Mouse (Mus musculus) duodenum, adult 2 months (tissue): ENCODE results near the gene Prrg4. TPM values are rescaled to one million over a fixed set of nuclear protein-coding genes. Genes with fewer than 3 reads are reported as not detected.

ENCODE experiments used
- polyA plus RNA-seq: library from polyadenylated mRNA; depleted of rRNA; stranded (reverse); fragments of >200 nt; gene quantifications from 2 replicates; pipeline ENCODE4 v1.2.3, GENCODE M21; 2012; ENCODE audit warnings: low replicate concordance; rRNA removed

The Prrg4 gene
- polyA plus RNA-seq, result 0.14 and 0.18 TPM in 2 replicates

DNA sequence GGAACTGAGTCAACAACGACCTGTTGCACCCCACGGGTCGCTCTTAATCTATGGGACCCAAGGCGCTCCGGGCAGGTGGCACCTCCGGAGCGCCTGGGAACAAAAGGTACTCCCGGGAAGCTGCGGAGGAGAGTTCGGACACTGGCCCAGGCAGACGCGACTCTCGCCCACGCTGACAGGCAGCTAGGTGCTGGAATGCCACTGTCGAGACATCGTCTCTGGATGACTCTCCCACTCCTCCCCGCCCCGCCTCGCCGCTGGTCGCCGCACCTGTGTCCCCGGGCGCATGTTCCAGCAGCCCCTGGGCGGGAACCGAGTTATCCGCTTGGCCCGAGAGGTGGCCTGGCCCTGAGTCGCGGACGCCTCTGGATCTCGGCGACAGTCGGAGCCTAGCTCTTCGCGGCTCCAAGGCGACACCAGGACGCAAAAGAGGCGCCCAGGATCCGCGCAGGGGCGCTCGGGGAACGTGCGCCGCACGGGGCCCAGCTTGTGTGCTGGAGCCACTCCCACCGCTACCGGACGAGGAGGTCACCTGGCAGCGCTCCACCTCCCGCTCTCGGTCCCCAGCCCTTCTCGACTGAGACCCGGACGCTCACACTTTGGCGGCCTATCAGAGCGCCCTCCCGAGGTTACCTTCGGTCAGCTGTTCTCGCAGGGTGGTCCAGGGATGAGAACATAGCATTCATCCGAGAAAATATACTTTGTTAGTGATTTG lies at the start of gene Prrg4:
Gene Prrg4, minus strand, starts transcription at position 601 of the 715 bp plus-strand sequence.

DNA sequence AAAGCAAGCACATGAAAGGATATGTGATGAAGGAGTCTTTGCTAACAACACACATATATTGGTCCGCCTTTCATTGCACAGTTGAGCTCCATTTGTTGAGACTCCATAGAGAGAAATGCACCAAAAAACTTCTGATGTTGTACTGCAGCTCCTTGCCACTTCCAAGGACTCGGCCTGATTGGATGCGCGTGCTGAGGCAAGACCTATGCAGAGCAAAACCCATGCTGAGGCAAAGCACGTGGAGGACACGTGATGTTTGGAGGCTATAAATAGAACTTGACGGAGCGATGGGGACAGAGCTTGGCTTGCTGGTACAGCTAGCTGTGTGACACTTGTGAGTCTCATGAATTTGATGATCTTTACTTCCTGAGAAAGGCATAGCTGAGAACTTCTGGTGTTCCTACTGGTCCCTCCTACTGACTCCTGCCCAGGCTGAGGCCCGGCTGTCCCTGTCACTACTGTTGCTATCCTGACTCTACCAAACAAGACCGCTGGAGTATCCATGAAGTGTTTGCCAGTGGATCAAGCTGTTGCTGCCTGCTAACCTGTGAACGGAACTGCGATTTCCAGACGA lies 17.7 kb upstream of the Prrg4 start, which contains the start of gene Ccdc73:
Gene Ccdc73, plus strand, starts transcription at position 524 of the 574 bp plus-strand sequence.

DNA sequence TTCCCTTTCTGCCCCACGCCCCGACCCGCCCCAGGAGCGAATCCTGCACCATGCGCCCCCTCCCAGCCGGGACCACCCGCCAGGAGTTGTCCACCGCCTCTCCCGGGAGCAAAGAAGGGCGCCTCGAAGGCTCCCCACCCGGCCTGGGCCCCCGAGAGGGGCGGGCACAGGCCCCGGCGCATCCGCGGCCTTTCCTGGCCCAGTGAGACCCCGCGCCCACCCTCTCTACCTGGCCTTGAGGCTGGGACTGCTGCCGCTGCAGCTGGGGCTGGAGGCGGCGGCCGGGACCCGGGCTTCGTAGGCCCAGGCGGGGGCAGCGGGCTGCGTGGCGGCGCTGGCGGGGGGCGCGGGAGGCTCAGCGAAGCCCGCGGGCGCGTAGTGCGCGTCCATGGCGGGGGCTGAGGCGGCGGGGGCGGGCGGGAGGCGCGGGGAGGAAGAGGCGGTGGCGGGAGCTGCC lies 33.3 kb downstream of the Prrg4 start, which contains the start of gene Qser1:
Gene Qser1, minus strand, starts transcription at position 390 of the 457 bp plus-strand sequence.

Other genes starting within 250 kb of the Prrg4 start
- gene Tcp11l1, start 137.7 kb downstream of the Prrg4 start, polyA plus RNA-seq, result 0.30 and 1.1 TPM in 2 replicates
- not detected in 2 replicates for gene Pin1rt1, start 133.5 kb downstream of the Prrg4 start, polyA plus RNA-seq
- gene Depdc7, start 107.0 kb downstream of the Prrg4 start, polyA plus RNA-seq, result 5.6 and 6.7 TPM in 2 replicates
- 0.32 and 1.4 TPM in 2 replicates for gene Qser1, start 33.1 kb downstream of the Prrg4 start, polyA plus RNA-seq
- gene Ccdc73, start 17.9 kb upstream of the Prrg4 start, polyA plus RNA-seq, result not detected in 2 replicates
- 2.6 and 4.4 TPM in 2 replicates for gene Eif3m, start 167.2 kb upstream of the Prrg4 start, polyA plus RNA-seq
- gene Gm11060, start 242.1 kb upstream of the Prrg4 start, polyA plus RNA-seq, result not detected in 2 replicates